In genomic region chr11:68448356-68448755, GRCm38 (mm10) we compare ENCODE assay signal across 24 mouse cellular contexts. TPM values are rescaled to one million over a fixed set of nuclear protein-coding genes. Genes with fewer than 3 reads are reported as not detected.
DNase-seq lines count a peak whose midpoint lies in the region; ATAC-seq and TF ChIP-seq lines count a peak whose summit lies in the region.
"Had no signal": no experiment of that assay in that cellular context is flagged by ENCODE, and none has a peak within 500 bp of the region (broad histone marks: within the 10 kb centered on the region; RNA-seq: fewer than 3 reads in every experiment).

No protein-coding gene starts in this region.

- TF ChIP-seq POLR2A in CH12.LX (IDR thresholded peaks at IDR 0.05; ENCODE audit: low read depth, low read length): no peak

- peaks cover 38 to 67% of the 10 kb centered on the region in 2 experiments for H3K4me1 ChIP-seq in CH12.LX (ENCODE audit: control insufficient read depth in 1 of 2, insufficient read depth in 2 of 2)
- peaks cover 9% of the 10 kb centered on the region; the same call in 1 of the 2 replicates for H3K4me1 ChIP-seq in kidney, embryonic 14.5 days (ENCODE audit: control insufficient read depth, insufficient read depth, low read length)
- peaks cover 17% of the 10 kb centered on the region for H3K4me1 ChIP-seq in heart, embryonic 10.5 days
- H3K4me1 ChIP-seq: forebrain, embryonic 15.5 days had no signal

- no peak overlapping the region for H3K27ac ChIP-seq in CH12.LX (ENCODE audit: insufficient read depth, low read depth)
- no peak overlapping the region for H3K27ac ChIP-seq in kidney, embryonic 14.5 days (ENCODE audit: low read depth, low read length)
- H3K27ac ChIP-seq in heart, embryonic 10.5 days: no peak overlapping the region
- H3K27ac ChIP-seq: embryonic facial prominence, embryonic 10.5 days; embryonic facial prominence, embryonic 12.5 days; forebrain, embryonic 13.5 days; forebrain, embryonic 15.5 days had no signal

- H3K9ac ChIP-seq in CH12.LX (ENCODE audit: insufficient read depth, low read depth): no peak overlapping the region
- no peak overlapping the region for H3K9ac ChIP-seq in kidney, embryonic 14.5 days (ENCODE audit: low read depth, low read length)
- H3K9ac ChIP-seq: embryonic facial prominence, embryonic 12.5 days; forebrain, embryonic 13.5 days; forebrain, embryonic 15.5 days; forebrain, postnatal 0 days had no signal

- peaks cover 0 to 26% of the 10 kb centered on the region in 2 experiments for H3K36me3 ChIP-seq in CH12.LX (replicated peaks in 1 of 2; ENCODE audit: control insufficient read depth in 1 of 2, insufficient read depth in 1 of 2, low read length in 1 of 2)
- no peaks in the 10 kb centered on the region for H3K36me3 ChIP-seq in kidney, embryonic 14.5 days (ENCODE audit: control insufficient read depth, insufficient read depth, low read length)
- no peaks in the 10 kb centered on the region for H3K36me3 ChIP-seq in heart, embryonic 10.5 days
- H3K36me3 ChIP-seq: embryonic facial prominence, embryonic 10.5 days; embryonic facial prominence, embryonic 12.5 days; forebrain, embryonic 15.5 days had no signal

- H3K4me2 ChIP-seq in CH12.LX (ENCODE audit: insufficient read depth, low read depth, poor library complexity, severe bottlenecking): no peak overlapping the region
- no peak overlapping the region for H3K4me2 ChIP-seq in kidney, embryonic 14.5 days (replicated peaks; ENCODE audit: low read depth, low read length)
- H3K4me2 ChIP-seq: embryonic facial prominence, embryonic 12.5 days; forebrain, embryonic 13.5 days; forebrain, embryonic 15.5 days had no signal

- H3K4me3 ChIP-seq in CH12.LX (replicated peaks in 1 of 3; ENCODE audit: low read depth in 2 of 3, low read length in 2 of 3, poor library complexity in 1 of 3): no peak overlapping the region
- no peak overlapping the region for H3K4me3 ChIP-seq in kidney, embryonic 14.5 days (ENCODE audit: low read length)
- no peak overlapping the region for H3K4me3 ChIP-seq in heart, embryonic 10.5 days
- H3K4me3 ChIP-seq: embryonic facial prominence, embryonic 10.5 days; embryonic facial prominence, embryonic 12.5 days; forebrain, embryonic 13.5 days; forebrain, embryonic 15.5 days had no signal

- no peak for TF ChIP-seq RAD21 in CH12.LX (IDR thresholded peaks at IDR 0.05; ENCODE audit: low read depth, low read length)

- peak; percentile 47 for DNase-seq in CD4-positive, CD25-positive, alpha-beta regulatory T cell, adult 2 months (ENCODE audit: low read depth, low spot score)
- DNase-seq in CH12.LX (ENCODE audit: extremely low read depth): no peak
- peak; percentile 69 for DNase-seq in induced T-regulatory cell, adult 2 months (ENCODE audit: low read depth)
- DNase-seq in naive thymus-derived CD4-positive, alpha-beta T cell, adult 2 months (ENCODE audit: low read depth): peak; percentile 63
- no peak for DNase-seq in right cerebral cortex, adult 2 months (ENCODE audit: low spot score in 2 of 2)
- no peak for DNase-seq in heart, embryonic 10.5 days (ENCODE audit: low spot score)
- DNase-seq: adrenal gland, adult 8-10 months; adrenal gland, postnatal 14 days; adrenal gland, postnatal 36 days; B cell, adult 2 months; cerebellum, adult 11-12 months; cerebellum, adult 2 months; cerebellum, adult 9-10 months; cerebellum, postnatal 10 days; cerebellum, postnatal 25 days; forebrain, postnatal 0 days had no signal

- no peaks in the 10 kb centered on the region for H3K27me3 ChIP-seq in CH12.LX (replicated peaks)
- H3K27me3 ChIP-seq in kidney, embryonic 14.5 days (ENCODE audit: control insufficient read depth, insufficient read depth, low read length): no peaks in the 10 kb centered on the region
- peaks cover 13% of the 10 kb centered on the region; the same call in 1 of the 2 replicates for H3K27me3 ChIP-seq in heart, embryonic 10.5 days (ENCODE audit: insufficient read depth, poor library complexity, severe bottlenecking)
- H3K27me3 ChIP-seq: forebrain, embryonic 13.5 days had no signal

- peaks cover 6% of the 10 kb centered on the region for H3K9me3 ChIP-seq in CH12.LX (replicated peaks; ENCODE audit: low read length)
- H3K9me3 ChIP-seq in kidney, embryonic 14.5 days (ENCODE audit: control insufficient read depth, low read length): no peaks in the 10 kb centered on the region
- no peaks in the 10 kb centered on the region for H3K9me3 ChIP-seq in heart, embryonic 10.5 days
- H3K9me3 ChIP-seq: embryonic facial prominence, embryonic 10.5 days; embryonic facial prominence, embryonic 12.5 days; forebrain, embryonic 13.5 days; forebrain, embryonic 15.5 days had no signal

- WGBS in kidney, embryonic 14.5 days: 87% methylated on average over 7 of the region's 7 CpGs
- 78% methylated on average over 7 of the region's 7 CpGs for whole genome bisulfite sequencing in heart, embryonic 10.5 days

- in situ Hi-C loops in CH12.LX (cut with MboI; ENCODE audit: low pct_ligation_motif_present, low pct_unique_long_range_greater_than_20kb, low sequenced_read_pairs): no loop called here

- dilution Hi-C loops in CH12.LX (cut with MboI; ENCODE audit: extremely low pct_ligation_motif_present, extremely low pct_unique_long_range_greater_than_20kb, low sequenced_read_pairs): no loop called here

- H3K79me2 ChIP-seq in CH12.LX (replicated peaks; ENCODE audit: control insufficient read depth, extremely low read depth, insufficient read depth, poor library complexity, severe bottlenecking): no peaks in the 10 kb centered on the region

- ATAC-seq in CD4-positive, CD25-positive, alpha-beta regulatory T cell, adult 4 months: no peak
- ATAC-seq in kidney, embryonic 14.5 days (ENCODE audit: low FRiP score, low TSS enrichment): no peak
- ATAC-seq: activated CD4-positive, CD25-positive, alpha-beta regulatory T cell, adult 4 months; forebrain, embryonic 13.5 days; forebrain, embryonic 15.5 days; forebrain, postnatal 0 days had no signal

- no peak for TF ChIP-seq CTCF in CH12.LX (conservative IDR thresholded peaks at IDR 0.05 in 1 of 2, IDR thresholded peaks at IDR 0.05 in 1 of 2; ENCODE audit: low read depth in 2 of 2, low read length in 2 of 2)

- TF ChIP-seq EP300 in CH12.LX (IDR thresholded peaks at IDR 0.05; ENCODE audit: low read length): no peak

TF ChIP-seq in CH12.LX, 34 proteins besides CTCF, POLR2A, EP300 and RAD21:
- TF ChIP-seq MYC (IDR thresholded peaks at IDR 0.05; ENCODE audit: low read depth, low read length) (0 out of 2 replicates have a peak, but pooled peaks have one; percentile 39), USF1 (IDR thresholded peaks at IDR 0.05; ENCODE audit: low read depth, low read length) (0 out of 2 replicates have a peak, but pooled peaks have one; percentile 3), POLR2AphosphoS2 (IDR thresholded peaks at IDR 0.05; ENCODE audit: low read depth, low read length) (no peak)
TF ChIP-seq in CH12.LX: peak in this region for 2.

RNA-seq across cellular contexts. Expression of gene Pik3r5, which starts 16.4 kb away (rescaled TPM):
- polyA plus RNA-seq in CD4-positive, CD25-positive, alpha-beta regulatory T cell, adult 4 months (2017; shearing (Covaris generic)): 10 to 100 TPM; 17.9 to 26.3 TPM
- total RNA-seq in CH12.LX (2012; rRNA removed): 5.7 and 8.3 TPM in 2 replicates
- 2.9 and 3.5 TPM in 2 replicates for total RNA-seq in CH12.LX (2014; rRNA removed)
- polyA plus RNA-seq in CH12.LX (2012; ENCODE audit: insufficient read length, low read depth): 7.3 and 9.4 TPM in 2 replicates
- 0.41 and 1.5 TPM in 2 replicates for polyA plus RNA-seq in kidney, embryonic 14.5 days (2014; fragmentation: Nextera tagmentation; extraction: Ambion mirVana)
- 0.07 and 0.48 TPM in 2 replicates for polyA plus RNA-seq in heart, embryonic 10.5 days (2016; fragmentation: Nextera tagmentation; extraction: Ambion mirVana)

RNA-seq across cellular contexts. Expression of gene Ntn1, which starts 47.7 kb away (rescaled TPM):
- under 1 TPM; 0.63 to 0.90 TPM for polyA plus RNA-seq in CD4-positive, CD25-positive, alpha-beta regulatory T cell, adult 4 months (2017; shearing (Covaris generic))
- total RNA-seq in CH12.LX (2012; rRNA removed) (0.38 and 0.59 TPM in 2 replicates), CH12.LX (2014; rRNA removed) (0.47 and 0.54 TPM in 2 replicates)
- 0.78 and 1.2 TPM in 2 replicates for polyA plus RNA-seq in CH12.LX (2012; ENCODE audit: insufficient read length, low read depth)
- 8.5 and 10.2 TPM in 2 replicates for polyA plus RNA-seq in kidney, embryonic 14.5 days (2014; fragmentation: Nextera tagmentation; extraction: Ambion mirVana)
- 7.0 and 16.2 TPM in 2 replicates for polyA plus RNA-seq in heart, embryonic 10.5 days (2016; fragmentation: Nextera tagmentation; extraction: Ambion mirVana)
- total RNA-seq: MEL had no signal

RNA-seq across cellular contexts. Expression of gene Pik3r6, which starts 54.5 kb away (rescaled TPM):
- polyA plus RNA-seq in CD4-positive, CD25-positive, alpha-beta regulatory T cell, adult 4 months (2017; shearing (Covaris generic)): not detected
- total RNA-seq in CH12.LX (2012; rRNA removed): 88.4 and 102 TPM in 2 replicates
- 80.9 and 82.9 TPM in 2 replicates for total RNA-seq in CH12.LX (2014; rRNA removed)
- 90.2 and 95.9 TPM in 2 replicates for polyA plus RNA-seq in CH12.LX (2012; ENCODE audit: insufficient read length, low read depth)
- 2.3 and 3.7 TPM in 2 replicates for polyA plus RNA-seq in kidney, embryonic 14.5 days (2014; fragmentation: Nextera tagmentation; extraction: Ambion mirVana)
- 1.9 and 2.2 TPM in 2 replicates for polyA plus RNA-seq in heart, embryonic 10.5 days (2016; fragmentation: Nextera tagmentation; extraction: Ambion mirVana)
- polyA plus RNA-seq: activated CD4-positive, CD25-positive, alpha-beta regulatory T cell, adult 4 months had no signal

Comparison
In these comparisons a context has a peak if more than half of its experiments do, and no peak if none do; other contexts are left out.
1. DNase-seq: peak in CD4-positive, CD25-positive, alpha-beta regulatory T cell, adult 2 months (single experiment), induced T-regulatory cell, adult 2 months (single experiment) and naive thymus-derived CD4-positive, alpha-beta T cell, adult 2 months (single experiment); none in CH12.LX (single experiment), right cerebral cortex, adult 2 months (0 of 2) and heart, embryonic 10.5 days (single experiment).
2. RNA of gene Pik3r6, which starts 54.5 kb away (polyA plus RNA-seq): 90.2 to 95.9 TPM in CH12.LX; 2.3 to 3.7 TPM in kidney, embryonic 14.5 days, 1.9 to 2.2 TPM in heart, embryonic 10.5 days and not detected in CD4-positive, CD25-positive, alpha-beta regulatory T cell, adult 4 months; every median in the first group is over 10 times any median in the second.